ENCODE assay signal across 17 mouse cellular contexts in genomic region chr11:4471734-4472133, GRCm38 (mm10).
"Had no signal": no experiment of that assay in that cellular context is flagged by ENCODE, and none has a peak within 500 bp of the region (broad histone marks: within the 10 kb centered on the region; RNA-seq: fewer than 3 reads in every experiment).

No protein-coding gene starts in this region.

- DNase-seq: kidney, adult 8-10 months; kidney, postnatal 10 days; layer of hippocampus, postnatal 36 days; liver, postnatal 0 days; lung, embryonic 14.5 days; lung, postnatal 10 days; lung, postnatal 4 days; midbrain, embryonic 14.5 days; retina, postnatal 1 day; right cerebral cortex, postnatal 25 days; spleen, adult 18-20 months; thymus, postnatal 25 days had no signal

- ATAC-seq: liver, postnatal 0 days had no signal

- H3K4me2 ChIP-seq: lung, embryonic 14.5 days; midbrain, embryonic 11.5 days; stomach, embryonic 15.5 days had no signal

- H3K9me3 ChIP-seq: kidney, embryonic 15.5 days; stomach, embryonic 15.5 days had no signal

- H3K4me1 ChIP-seq: stomach, embryonic 15.5 days had no signal

- H3K27ac ChIP-seq: left cerebral cortex, adult 2 months; liver, embryonic 14.5 days; stomach, embryonic 15.5 days had no signal

- H3K27me3 ChIP-seq: kidney, embryonic 15.5 days; stomach, embryonic 15.5 days had no signal

- H3K36me3 ChIP-seq: kidney, embryonic 15.5 days; stomach, embryonic 15.5 days had no signal

- H3K4me3 ChIP-seq: kidney, embryonic 15.5 days; left cerebral cortex, adult 2 months; stomach, embryonic 15.5 days had no signal

- H3K9ac ChIP-seq: kidney, embryonic 15.5 days; liver, embryonic 14.5 days; liver, postnatal 0 days; lung, embryonic 14.5 days; stomach, embryonic 15.5 days had no signal
